Mouse (Mus musculus): Measurements from ENCODE around the gene Poc1a.

Gene Poc1a

GRCm38 (mm10) chr9:106367592-106368111, 86.8 kb downstream of the Poc1a start:
- DNase-seq (ENCODE audit: low spot score): peak; percentile 93

DNA sequence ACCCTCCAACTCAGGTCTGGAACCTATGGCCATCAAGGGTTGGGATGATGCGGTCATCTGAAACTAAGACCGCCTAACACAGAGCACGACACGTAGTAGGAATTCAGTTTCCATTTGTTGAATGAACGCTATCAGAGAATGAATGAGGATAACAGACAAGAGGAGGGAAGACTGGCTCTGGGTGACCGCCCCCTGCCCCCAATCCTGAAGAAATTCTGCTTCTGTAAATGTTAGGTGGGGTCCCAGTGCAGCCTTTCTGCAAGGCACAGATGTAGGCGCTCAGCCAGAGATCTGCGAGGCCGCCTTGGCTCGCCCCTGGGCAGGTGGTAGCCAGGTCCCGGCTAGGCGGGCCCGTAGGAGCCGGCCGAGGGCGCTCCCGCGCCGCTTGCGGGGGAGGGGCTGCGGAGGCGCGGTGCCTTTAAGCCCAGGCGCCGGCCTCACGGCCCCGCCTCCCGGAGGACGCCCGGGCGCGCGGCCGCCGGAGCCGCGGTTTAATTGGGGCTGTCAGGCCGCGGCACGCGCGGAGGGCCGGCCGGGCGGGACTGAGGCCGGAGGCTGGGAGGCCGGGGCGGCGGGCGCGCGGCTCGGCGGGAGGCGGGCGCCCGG, 87.4 kb downstream of the Poc1a start, which contains the start of gene Dusp7:
Dusp7 (plus strand) TSS at position 521 of the 606 bp plus-strand sequence.
- peak; percentile 85 for DNase-seq (ENCODE audit: low spot score)

- peak; percentile 77 for DNase-seq (ENCODE audit: low spot score)
Observed at GRCm38 (mm10) chr9:106368831-106369501, 88.1 kb downstream of the Poc1a start.

- peak; percentile 23 for DNase-seq (ENCODE audit: low spot score)
Observed at GRCm38 (mm10) chr9:106369801-106370485, 89.1 kb downstream of the Poc1a start.

DNA sequence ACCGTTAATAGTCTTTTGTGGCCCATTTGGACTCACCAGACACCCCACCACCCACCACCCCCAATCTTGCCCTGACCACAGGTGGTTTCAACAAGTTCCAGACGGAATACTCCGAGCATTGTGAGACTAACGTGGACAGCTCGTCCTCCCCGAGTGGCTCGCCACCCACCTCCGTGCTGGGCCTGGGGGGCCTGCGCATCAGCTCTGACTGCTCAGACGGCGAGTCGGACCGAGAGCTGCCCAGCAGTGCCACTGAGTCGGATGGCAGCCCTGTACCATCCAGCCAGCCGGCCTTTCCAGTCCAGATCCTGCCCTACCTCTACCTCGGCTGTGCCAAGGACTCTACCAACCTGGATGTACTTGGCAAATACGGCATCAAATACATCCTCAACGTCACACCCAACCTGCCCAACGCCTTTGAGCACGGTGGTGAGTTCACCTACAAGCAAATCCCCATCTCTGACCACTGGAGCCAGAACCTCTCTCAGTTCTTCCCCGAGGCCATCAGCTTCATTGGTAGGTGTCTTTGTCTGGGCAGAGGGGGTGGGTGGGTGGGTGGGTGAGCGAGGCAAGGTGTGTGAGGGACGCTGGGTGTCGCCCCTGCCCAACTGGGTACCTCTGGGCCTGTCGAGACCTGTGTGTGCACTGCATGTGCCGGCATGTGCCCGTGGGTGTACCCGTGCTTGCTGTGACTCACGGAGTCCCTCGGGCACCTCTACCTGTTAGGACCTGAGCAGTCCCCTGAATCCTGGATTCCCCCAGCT, 89.9 kb downstream of the Poc1a start:
- DNase-seq (ENCODE audit: low spot score): no peak

DNA sequence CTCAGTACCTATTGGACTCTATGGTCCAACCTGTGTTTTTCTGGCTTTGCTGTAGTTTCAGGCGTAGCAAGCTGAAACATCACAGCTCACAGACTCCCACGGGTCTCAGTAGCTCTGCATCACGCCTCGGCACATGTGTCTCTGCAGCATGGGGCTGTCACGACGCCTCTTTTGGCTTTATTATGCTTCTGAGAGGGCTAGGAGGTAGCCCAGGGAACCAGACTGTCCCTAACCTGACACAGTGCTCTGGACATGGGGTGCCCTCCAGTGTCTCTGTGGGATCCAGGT, 90.5 kb downstream of the Poc1a start:
- DNase-seq (ENCODE audit: low spot score): no peak

DNA sequence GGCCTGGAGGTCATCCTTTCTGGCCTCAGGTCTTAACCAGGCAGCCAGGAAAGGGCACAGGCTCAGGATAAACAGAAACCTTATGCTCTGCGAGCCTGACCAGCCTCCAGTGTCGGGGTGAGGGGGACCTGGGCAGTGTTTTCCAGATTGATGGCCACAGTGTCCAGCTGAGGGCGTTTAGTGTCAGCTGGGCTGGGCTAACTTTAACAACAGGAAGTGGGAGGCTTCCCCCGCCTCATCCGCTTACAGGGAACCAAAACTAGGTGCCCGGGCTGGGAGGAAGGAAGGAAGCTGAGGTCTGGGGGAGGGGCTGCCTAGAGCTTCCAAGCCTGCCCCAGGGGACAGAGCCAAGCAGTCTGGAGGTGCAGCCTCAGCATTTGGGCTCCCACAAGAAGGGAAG, 90.9 kb downstream of the Poc1a start:
- DNase-seq (ENCODE audit: low spot score): peak; percentile 63

DNA sequence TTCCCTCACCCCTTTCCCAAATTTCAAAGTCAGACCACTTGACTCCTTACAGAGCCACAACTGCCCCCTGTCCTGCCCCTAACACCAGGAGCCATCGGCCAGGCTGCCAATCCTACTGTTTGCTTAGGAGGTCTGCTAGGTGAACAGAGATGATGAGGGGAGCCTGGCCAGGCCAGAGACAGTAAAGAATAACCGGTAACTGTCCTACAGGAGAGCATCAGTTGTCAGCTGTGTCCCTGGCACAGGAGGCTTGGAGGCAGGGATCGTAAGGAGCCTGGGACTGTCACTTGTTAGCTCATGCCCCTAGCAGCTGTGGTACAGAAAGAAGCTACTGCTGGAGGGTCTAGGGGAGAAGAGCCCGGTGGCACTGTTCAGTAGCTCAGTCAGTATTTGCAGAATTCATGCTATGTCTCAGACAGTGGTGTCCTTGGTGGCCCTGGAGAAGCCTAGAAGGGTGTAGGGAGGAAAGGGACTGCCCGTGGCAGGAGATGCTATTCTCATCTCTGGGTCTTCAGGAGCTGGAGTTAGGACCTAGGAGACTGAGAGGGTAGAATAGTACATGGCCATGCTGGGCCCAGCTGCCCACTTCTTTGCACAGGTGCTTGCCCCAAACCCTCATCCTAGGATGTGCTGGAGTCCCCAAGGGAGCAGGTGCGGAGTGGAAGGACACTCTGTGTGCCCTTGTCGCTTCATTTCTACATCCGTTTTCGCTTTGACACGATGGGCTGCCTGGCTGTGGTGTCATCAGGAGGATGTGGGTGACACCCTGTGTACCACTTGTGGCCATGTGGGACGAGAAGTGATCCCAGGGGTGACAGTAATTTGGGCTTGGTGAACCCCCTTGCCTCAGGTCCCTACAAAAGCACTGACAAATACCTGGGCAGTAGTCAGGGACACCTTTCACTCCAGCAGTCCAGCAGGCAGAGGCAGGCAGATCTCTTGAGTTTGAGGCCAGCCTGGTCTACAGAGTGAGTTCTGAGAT, 91.9 kb downstream of the Poc1a start:
- no peak for DNase-seq (ENCODE audit: low spot score)

GRCm38 (mm10) chr9:106373973-106374372, 93.1 kb downstream of the Poc1a start:
- DNase-seq (ENCODE audit: low spot score): no peak

GRCm38 (mm10) chr9:106377247-106377646, 96.4 kb downstream of the Poc1a start:
- DNase-seq (ENCODE audit: low spot score): no peak

DNA sequence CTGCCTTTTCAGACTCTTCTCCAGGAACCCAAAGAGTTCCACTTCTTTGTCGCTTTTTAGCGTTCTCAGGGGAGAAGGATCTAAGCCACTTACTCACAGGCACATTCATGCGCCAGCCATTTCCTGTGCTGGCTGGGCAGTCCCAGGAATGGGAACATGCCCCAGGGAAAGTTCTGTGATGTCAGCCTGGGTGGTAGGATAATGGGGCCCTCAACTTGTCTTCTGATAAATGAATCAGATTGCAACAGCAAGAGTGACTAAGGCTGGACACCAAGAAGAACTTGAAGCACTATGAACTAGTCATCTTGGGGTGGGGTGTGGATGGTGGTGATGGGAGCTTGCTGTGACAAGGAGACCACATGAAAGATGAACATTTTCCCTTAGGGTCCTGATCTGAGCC, 97.2 kb downstream of the Poc1a start:
- no peak for DNase-seq (ENCODE audit: low spot score)

DNA sequence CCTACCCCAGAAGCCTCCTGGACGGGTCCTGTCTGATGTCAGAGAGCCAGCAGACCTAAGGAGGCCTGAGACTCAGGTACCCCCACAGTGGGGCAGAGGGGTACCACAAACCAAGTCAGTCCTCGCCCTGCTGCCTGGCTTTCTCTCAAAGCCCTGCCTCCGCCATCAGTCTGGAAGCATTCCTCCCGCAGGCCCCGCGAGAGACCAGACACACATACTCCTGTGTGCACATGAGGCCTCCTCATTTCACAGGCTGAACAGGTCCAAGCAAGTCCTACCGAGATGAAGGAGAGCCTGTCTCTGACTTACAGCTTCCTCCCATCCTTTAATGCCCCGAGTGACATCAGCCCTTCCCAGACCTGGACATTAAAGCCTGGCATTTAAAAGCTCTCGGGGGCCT, 97.9 kb downstream of the Poc1a start:
- DNase-seq (ENCODE audit: low spot score): no peak

- DNase-seq (ENCODE audit: low spot score): no peak
Observed at GRCm38 (mm10) chr9:106386181-106386864, 105.5 kb downstream of the Poc1a start.

DNA sequence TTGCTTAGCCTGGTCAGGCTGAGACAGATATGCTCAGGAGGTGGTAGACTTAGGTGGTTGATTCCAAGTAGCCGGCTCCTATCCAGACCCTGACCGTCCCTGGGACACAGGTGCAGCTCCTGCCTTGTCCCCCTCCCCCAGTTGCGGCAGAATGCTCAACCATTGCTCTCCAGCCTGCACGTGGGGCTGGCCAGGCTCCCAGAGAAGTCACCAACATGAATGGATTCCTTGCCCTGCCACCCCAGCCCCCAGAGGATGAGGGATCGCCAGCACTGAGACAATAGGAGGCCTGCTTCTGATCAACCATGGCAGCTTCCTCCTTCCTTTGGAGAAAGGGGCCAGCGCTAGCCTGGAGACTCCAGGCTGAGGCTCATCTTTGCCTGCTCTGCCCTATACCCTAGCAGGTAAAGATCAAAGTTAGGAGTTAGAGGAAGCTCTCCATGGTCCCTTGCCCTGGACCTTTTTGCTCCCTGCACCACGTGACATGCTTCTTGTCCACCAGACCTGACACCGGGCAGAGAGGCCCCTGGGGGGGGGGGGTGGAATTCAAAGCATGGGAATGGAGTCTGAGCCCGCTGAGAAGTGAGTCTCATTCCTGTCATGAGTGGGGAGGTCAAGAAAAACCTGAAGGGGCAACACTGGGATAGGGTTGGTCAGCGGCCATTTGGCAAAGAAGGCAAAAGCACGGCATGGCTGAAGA, 112.1 kb downstream of the Poc1a start:
- no peak for DNase-seq (ENCODE audit: low spot score)

GRCm38 (mm10) chr9:106393548-106393947, 112.7 kb downstream of the Poc1a start:
- DNase-seq (ENCODE audit: low spot score): peak; percentile 66

GRCm38 (mm10) chr9:106394649-106395602, 114.1 kb downstream of the Poc1a start:
- DNase-seq (ENCODE audit: low spot score): no peak

DNA sequence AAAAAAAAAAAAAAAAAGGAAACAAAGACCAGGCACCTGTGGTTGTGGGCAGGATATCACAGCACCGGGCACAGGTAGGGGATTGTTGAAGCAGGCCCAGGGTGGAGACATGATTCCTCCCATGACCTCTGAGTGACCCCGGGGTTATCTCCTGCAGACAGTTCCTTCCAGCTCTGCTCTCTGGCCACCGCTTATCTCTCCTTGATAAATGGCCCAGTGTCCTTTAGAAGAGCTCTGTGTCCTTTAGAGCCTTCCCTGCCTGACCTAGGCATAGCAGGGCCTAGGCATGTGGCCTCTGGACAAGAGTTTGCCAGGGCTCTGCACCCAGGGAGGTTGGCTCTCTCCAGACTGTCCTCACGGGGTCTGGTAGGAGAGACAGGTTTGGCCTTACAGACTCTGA, 116.9 kb downstream of the Poc1a start:
- no peak for DNase-seq (ENCODE audit: low spot score)

DNA sequence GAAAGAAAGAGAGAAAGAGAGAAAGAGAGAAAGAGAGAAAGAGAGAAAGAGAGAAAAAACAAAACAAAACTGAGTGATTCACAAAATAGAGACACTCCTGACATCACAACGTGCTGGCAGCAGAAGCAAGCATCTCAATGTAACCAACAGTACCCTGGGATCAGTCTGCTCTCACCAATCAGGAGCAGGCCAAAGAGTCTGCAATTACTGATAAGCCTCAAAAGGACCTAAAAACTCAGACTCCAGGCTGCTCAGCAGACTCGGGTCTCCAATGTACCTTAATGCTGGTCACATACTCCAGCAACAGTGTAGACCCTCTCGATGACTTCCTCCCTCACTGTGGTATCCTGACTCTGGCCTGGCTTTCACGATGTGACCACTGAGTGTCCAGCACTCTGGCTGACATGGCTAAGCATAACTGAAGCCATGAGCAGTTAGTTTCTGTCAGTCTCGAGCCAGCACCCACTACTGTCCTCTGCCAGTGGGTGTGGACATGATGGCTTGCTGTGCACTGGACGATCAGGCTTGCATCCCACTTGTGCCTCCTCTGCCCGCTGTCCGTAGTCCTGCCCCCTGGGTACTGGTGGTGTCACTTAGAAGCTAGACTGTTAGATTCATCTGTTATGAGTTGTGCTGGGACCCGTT, 117.9 kb downstream of the Poc1a start:
- DNase-seq (ENCODE audit: low spot score): no peak

All from MN1 (cell line).